Mouse (Mus musculus) mouse trophoblast stem cell (cell line): ENCODE data around the gene Phf3.

ENCODE experiments used
- in situ Hi-C, 2 experiments: fragments of 300-500 bp; cut with MseI, MboI; formaldehyde crosslinking; loops; 2 replicates in 1 of 2; 3 replicates in 1 of 2; pipeline ENCODE4 v1.15.1; 2025

Gene Phf3

GRCm38 (mm10) chr1:30819414-30819813 lies 54.3 kb downstream of the Phf3 start:
- in situ Hi-C loops = no loop called here

- in situ Hi-C loops = no loop called here
Measured at GRCm38 (mm10) chr1:30815609-30816008, 58.1 kb downstream of the Phf3 start.

DNA sequence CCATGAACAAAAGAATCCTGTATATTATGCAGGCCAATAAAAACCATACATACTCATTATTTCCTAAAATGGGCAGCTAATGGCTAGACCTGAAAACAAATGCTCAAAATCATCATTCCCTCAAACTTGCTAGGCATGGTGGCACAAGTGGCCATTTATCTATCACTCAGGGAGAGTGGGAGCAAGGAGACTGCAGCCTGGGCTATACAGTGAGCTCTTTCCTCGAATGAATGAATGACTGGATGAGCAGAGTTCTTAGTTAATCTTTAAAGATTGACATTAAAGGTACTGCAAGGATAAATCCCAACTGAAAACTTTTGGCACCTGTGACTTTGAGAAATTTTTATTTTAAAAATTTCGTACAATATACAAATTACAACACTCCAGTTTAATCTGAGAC lies 58.7 kb downstream of the Phf3 start:
- in situ Hi-C loops = no loop called here

GRCm38 (mm10) chr1:30808101-30808699 lies 65.5 kb downstream of the Phf3 start:
- in situ Hi-C loops = no loop called here

- in situ Hi-C loops = no loop called here
Measured at GRCm38 (mm10) chr1:30805688-30806285, 67.9 kb downstream of the Phf3 start.

- in situ Hi-C loops = no loop called here
Measured at GRCm38 (mm10) chr1:30804919-30805318, 68.8 kb downstream of the Phf3 start.

- in situ Hi-C loops = no loop called here
Measured at GRCm38 (mm10) chr1:30801911-30802310, 71.8 kb downstream of the Phf3 start.

- in situ Hi-C loops = no loop called here
Measured at GRCm38 (mm10) chr1:30799277-30799834, 74.4 kb downstream of the Phf3 start.

DNA sequence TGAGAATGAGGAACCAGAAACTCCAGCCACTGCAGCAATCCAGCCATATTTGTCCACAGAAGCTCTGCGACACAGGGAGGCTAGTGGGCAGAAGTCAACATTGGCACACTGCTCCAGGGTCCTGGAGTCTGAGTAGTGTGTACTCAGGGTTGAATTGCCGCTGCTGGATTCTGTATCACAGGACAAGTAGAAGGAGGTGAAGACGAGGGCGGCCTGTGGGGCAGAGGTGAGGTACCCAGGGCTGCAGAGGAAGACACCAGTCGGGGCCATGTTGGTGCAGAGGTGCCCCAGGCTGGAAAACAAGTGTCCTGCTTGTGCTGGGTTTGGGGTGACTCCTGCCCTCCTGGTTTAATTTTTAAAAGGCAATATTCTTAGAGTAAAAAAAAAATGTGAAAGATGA lies 79.1 kb downstream of the Phf3 start:
- in situ Hi-C loops = no loop called here

DNA sequence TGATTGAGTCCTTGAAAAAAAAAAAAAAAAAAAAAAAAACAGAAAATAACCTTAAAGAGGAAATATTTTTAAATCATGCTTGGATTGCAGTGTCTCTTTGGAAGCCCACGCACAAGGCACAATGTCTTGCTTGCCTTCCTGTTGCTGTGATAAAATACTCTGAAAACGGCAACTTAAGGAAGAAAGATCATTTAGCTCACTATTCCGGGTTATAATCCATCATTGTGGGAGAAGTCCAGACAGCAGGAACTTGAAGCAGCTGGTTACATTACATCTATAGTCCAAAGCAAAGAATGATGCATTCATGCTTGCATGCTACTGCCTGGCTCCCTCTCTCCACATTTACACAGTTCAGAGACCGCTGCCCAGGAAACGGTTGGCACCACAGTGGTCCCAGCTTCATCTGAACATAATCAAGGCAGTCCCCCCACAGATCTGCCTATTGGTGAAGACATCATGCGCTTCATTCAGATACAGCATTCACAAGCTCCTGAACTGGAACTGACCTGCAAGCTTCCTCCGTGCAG lies 80.3 kb downstream of the Phf3 start:
- in situ Hi-C loops = no loop called here

- in situ Hi-C loops = no loop called here
Measured at GRCm38 (mm10) chr1:30792935-30793334, 80.8 kb downstream of the Phf3 start.

GRCm38 (mm10) chr1:30790220-30790619 lies 83.5 kb downstream of the Phf3 start:
- in situ Hi-C loops = no loop called here

- in situ Hi-C loops = loop anchor here (5.0 to 10.0 kb wide), 3 partner anchors 145 to 365 kb away; no protein-coding TSS in a partner anchor
Measured at GRCm38 (mm10) chr1:30789689-30790088, 84.0 kb downstream of the Phf3 start.

- in situ Hi-C loops = loop anchor here (5.0 to 10.0 kb wide), 3 partner anchors 146 to 366 kb away; no protein-coding TSS in a partner anchor
Measured at GRCm38 (mm10) chr1:30789001-30789400, 84.7 kb downstream of the Phf3 start.

DNA sequence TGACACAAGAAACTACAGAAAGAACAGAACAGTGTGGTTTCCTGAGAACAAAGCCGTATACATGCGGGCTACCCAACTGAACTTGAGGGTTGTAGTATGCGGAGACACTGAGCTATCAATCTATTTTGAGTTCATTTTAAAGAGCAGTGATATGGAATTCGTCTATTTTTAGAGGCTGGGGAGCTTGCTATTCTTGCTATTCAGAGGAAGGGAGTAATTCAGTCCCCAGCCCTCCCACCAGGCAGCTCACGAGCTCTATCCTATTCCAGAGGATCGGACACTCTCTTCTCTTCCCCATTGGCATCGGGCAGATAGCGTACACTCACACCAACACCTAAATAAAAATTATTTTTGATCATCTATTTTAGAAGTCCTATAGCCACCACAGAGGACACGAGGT lies 87.1 kb downstream of the Phf3 start:
- in situ Hi-C loops = loop anchor here (5.0 to 10.0 kb wide), 3 partner anchors 148 to 368 kb away; no protein-coding TSS in a partner anchor

DNA sequence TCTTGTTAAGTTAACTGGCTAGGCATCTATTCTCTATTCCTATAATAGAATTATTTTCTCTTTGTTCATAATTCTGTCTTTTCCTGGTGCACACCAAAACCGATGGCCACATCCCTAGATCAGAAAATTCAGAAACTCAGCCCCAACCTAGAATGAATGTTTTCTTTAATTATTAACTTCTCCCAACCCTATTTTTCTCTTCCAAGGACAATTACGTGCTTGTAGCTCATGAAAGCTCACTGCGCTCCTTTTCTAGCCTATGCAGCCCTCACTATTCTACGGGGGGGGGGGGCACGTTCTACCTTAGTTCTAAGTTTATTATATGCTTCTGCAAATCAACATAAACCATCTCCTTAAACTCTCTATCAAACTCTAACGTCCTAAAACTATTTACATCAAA lies 90.0 kb downstream of the Phf3 start:
- in situ Hi-C loops = loop anchor here (10.0 kb wide), 2 partner anchors 151 to 371 kb away; no protein-coding TSS in a partner anchor

- in situ Hi-C loops = loop anchor here (10.0 kb wide), 2 partner anchors 155 to 375 kb away; no protein-coding TSS in a partner anchor
Measured at GRCm38 (mm10) chr1:30780293-30780692, 93.4 kb downstream of the Phf3 start.

DNA sequence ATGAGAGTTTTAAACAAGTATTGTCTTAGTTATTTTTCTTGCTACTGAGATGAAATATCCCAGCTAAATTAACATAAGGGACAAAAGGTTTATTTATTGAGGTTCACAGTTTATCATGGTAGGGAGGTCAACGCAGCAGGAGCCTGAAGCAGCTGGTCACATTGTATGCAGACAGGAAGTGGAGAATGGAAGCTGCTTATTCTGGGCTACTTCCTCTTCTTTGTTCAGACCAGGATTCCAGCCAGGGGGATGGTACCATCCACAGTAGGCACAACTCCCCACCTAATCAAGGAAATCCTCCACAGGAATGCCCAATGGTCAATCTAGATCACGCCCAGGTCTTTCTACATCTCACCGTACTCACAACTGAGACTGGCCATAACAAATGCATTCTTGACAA lies 94.2 kb downstream of the Phf3 start:
- in situ Hi-C loops = loop anchor here in 1 of 2 experiments (10.0 kb wide), 1 partner anchor 155 kb away; no protein-coding TSS in a partner anchor

GRCm38 (mm10) chr1:30778374-30779005 lies 95.2 kb downstream of the Phf3 start:
- in situ Hi-C loops = loop anchor here in 1 of 2 experiments (10.0 kb wide), 1 partner anchor 156 kb away; no protein-coding TSS in a partner anchor

- in situ Hi-C loops = loop anchor here in 1 of 2 experiments (10.0 kb wide), 1 partner anchor 159 kb away; no protein-coding TSS in a partner anchor
Measured at GRCm38 (mm10) chr1:30776196-30776595, 97.5 kb downstream of the Phf3 start.

- in situ Hi-C loops = loop anchor here in 1 of 2 experiments (10.0 kb wide), 1 partner anchor 161 kb away; no protein-coding TSS in a partner anchor
Measured at GRCm38 (mm10) chr1:30773662-30774061, 100.1 kb downstream of the Phf3 start.

GRCm38 (mm10) chr1:30772851-30773250 lies 100.9 kb downstream of the Phf3 start:
- in situ Hi-C loops = loop anchor here in 1 of 2 experiments (10.0 kb wide), 1 partner anchor 162 kb away; no protein-coding TSS in a partner anchor
